ENCODE assay signal across 8 mouse cellular contexts in the genomic region with DNA sequence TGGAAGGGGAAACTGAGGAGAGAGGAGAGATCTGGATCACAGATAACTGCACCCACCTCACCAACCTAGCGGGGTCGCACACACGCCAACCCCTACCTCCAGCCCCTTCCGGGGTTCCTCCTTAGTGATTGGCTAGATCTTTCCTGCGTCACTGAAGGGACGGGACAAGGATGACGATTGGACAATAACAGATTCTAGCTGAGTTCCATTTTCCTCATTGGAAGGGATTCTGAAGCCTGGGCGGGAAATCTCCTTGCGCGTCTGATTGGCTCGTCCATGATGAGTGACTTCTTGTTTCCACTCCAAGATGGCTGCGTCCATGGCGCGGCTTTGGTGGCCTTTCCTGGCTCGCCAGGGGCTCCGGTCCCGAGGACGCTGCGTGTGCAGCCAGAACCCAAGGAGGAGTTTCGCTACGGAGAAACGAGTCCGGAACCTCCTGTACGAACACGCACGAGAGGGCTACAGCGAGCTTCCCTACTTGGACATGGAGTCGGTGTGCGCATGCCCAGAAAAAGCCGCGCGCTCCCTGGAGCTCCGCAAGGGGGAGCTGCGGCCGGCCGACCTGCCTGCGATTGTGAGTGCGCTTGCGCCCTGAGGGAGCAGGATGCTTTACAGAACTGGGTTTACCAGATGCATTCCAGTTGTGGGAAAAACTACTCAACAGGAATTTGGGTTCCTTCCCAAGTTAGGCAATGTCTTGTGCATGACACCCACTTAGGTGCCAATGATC. TPM values are rescaled to one million over a fixed set of nuclear protein-coding genes. Genes with fewer than 3 reads are reported as not detected.
DNase-seq lines count a peak whose midpoint lies in the region; ATAC-seq lines count a peak whose summit lies in the region.

A gene (minus strand): TSS at position 112 of the 730 bp plus-strand sequence.
A gene (plus strand): TSS at position 284 of the 730 bp plus-strand sequence.

- peaks cover 5 to 14% of the 10 kb centered on the region in 2 experiments for H3K4me1 ChIP-seq in heart, embryonic 14.5 days (ENCODE audit: control insufficient read depth in 2 of 2, insufficient read depth in 2 of 2, low read length in 2 of 2)
- H3K4me1 ChIP-seq in liver, embryonic 13.5 days (replicated peaks): peaks cover 27% of the 10 kb centered on the region
- peaks cover 7% of the 10 kb centered on the region; the same call in 1 of the 2 replicates for H3K4me1 ChIP-seq in stomach, embryonic 16.5 days (ENCODE audit: control insufficient read depth, insufficient read depth, low read length)

- ATAC-seq in CD4-positive, CD25-positive, alpha-beta regulatory T cell, adult 4 months: peak; percentile 97
- ATAC-seq in heart, embryonic 14.5 days (ENCODE audit: insufficient number of reproducible peaks, insufficient read depth, low FRiP score, low read depth): peak; percentile 98
- peak; percentile 94 for ATAC-seq in liver, embryonic 13.5 days (ENCODE audit: low read depth)
- peak; percentile 97 for ATAC-seq in stomach, embryonic 16.5 days (ENCODE audit: insufficient read depth, low FRiP score)

- H3K9ac ChIP-seq in heart, embryonic 14.5 days (ENCODE audit: low read length): peak within 1 kb of the TSS; percentile 88
- peak within 1 kb of the TSS; percentile 90 for H3K9ac ChIP-seq in liver, embryonic 13.5 days
- peak within 1 kb of the TSS; percentile 86 for H3K9ac ChIP-seq in stomach, embryonic 16.5 days (ENCODE audit: low read length)

- H3K9me3 ChIP-seq in heart, embryonic 14.5 days (ENCODE audit: control insufficient read depth, low read length): no peaks in the 10 kb centered on the region
- no peaks in the 10 kb centered on the region for H3K9me3 ChIP-seq in liver, embryonic 13.5 days (replicated peaks)
- H3K9me3 ChIP-seq in stomach, embryonic 16.5 days (replicated peaks; ENCODE audit: control insufficient read depth, low read length): no peaks in the 10 kb centered on the region

- peak; percentile 98 for DNase-seq in c-Kit-negative CD71-positive TER-119-positive erythroid progenitor cells, embryonic 14.5 days (ENCODE audit: low read depth, low spot score)
- DNase-seq in fibroblast of lung, adult 2 months (ENCODE audit: low read depth): peak; percentile 98
- DNase-seq in kidney, postnatal 14 days: peak; percentile 97
- peak; percentile 93 for DNase-seq in liver, embryonic 13.5 days
- DNase-seq in neural tube, embryonic 10.5 days (ENCODE audit: extremely low spot score, low spot score): peak; percentile 99

- no peaks in the 10 kb centered on the region for H3K27me3 ChIP-seq in heart, embryonic 14.5 days (ENCODE audit: control insufficient read depth, insufficient read depth, low read length)
- no peaks in the 10 kb centered on the region for H3K27me3 ChIP-seq in liver, embryonic 13.5 days
- no peaks in the 10 kb centered on the region for H3K27me3 ChIP-seq in stomach, embryonic 16.5 days (ENCODE audit: control insufficient read depth, insufficient read depth, low read length)

- peaks cover 56% of the 10 kb centered on the region for H3K36me3 ChIP-seq in heart, embryonic 14.5 days (ENCODE audit: control insufficient read depth, insufficient read depth, low read length)
- peaks cover 55% of the 10 kb centered on the region for H3K36me3 ChIP-seq in liver, embryonic 13.5 days
- H3K36me3 ChIP-seq in stomach, embryonic 16.5 days (ENCODE audit: control insufficient read depth, insufficient read depth, low read length): peaks cover 14% of the 10 kb centered on the region; the same call in 1 of the 2 replicates

- WGBS in heart, embryonic 14.5 days: 0% methylated on average over 39 of the region's 39 CpGs
- under 1% methylated on average over 39 of the region's 39 CpGs for WGBS in liver, embryonic 13.5 days (ENCODE audit: insufficient replicate concordance)
- 0% methylated on average over 39 of the region's 39 CpGs for WGBS in stomach, embryonic 16.5 days

- peak within 1 kb of the TSS; percentile 78 to 91 for H3K27ac ChIP-seq in heart, embryonic 14.5 days (replicated peaks in 1 of 2; ENCODE audit: control insufficient read depth in 1 of 2, insufficient read depth in 1 of 2, low read depth in 2 of 2, low read length in 2 of 2)
- peak within 1 kb of the TSS; percentile 80 for H3K27ac ChIP-seq in liver, embryonic 13.5 days
- H3K27ac ChIP-seq in stomach, embryonic 16.5 days (ENCODE audit: low read length): peak within 1 kb of the TSS; percentile 82

- peak within 1 kb of the TSS; percentile 76 to 96 for H3K4me3 ChIP-seq in heart, embryonic 14.5 days (ENCODE audit: control insufficient read depth in 1 of 2, insufficient read depth in 1 of 2, low read depth in 1 of 2, low read length in 2 of 2)
- H3K4me3 ChIP-seq in liver, embryonic 13.5 days (replicated peaks): peak within 1 kb of the TSS; percentile 87
- H3K4me3 ChIP-seq in stomach, embryonic 16.5 days (replicated peaks; ENCODE audit: low read length): peak within 1 kb of the TSS; percentile 75

- peak within 1 kb of the TSS; percentile 95 for H3K4me2 ChIP-seq in heart, embryonic 14.5 days (ENCODE audit: low read length)
- H3K4me2 ChIP-seq in liver, embryonic 13.5 days: peak within 1 kb of the TSS; percentile 89
- H3K4me2 ChIP-seq in stomach, embryonic 16.5 days (ENCODE audit: low read depth, low read length): peak within 1 kb of the TSS; percentile 79

RNA-seq across cellular contexts. Expression of the first gene that starts in this region (rescaled TPM):
- 10 to 100 TPM; 66.3 to 68.5 TPM for polyA plus RNA-seq in CD4-positive, CD25-positive, alpha-beta regulatory T cell, adult 4 months (2017; shearing (Covaris generic))
- 129 and 135 TPM in 2 replicates for polyA plus RNA-seq in heart, embryonic 14.5 days (2014; fragmentation: Nextera tagmentation; extraction: Ambion mirVana)
- polyA plus RNA-seq in liver, embryonic 13.5 days (2015; fragmentation: Nextera tagmentation; extraction: Ambion mirVana): 106 and 112 TPM in 2 replicates
- polyA plus RNA-seq in stomach, embryonic 16.5 days (2015; fragmentation: Nextera tagmentation; extraction: Ambion mirVana): 117 and 135 TPM in 2 replicates

RNA-seq across cellular contexts. Expression of the second gene that starts in this region (rescaled TPM):
- 10 to 100 TPM in 1 of 2 experiments, 1 to 10 TPM in 1; 8.5 to 11.7 TPM for polyA plus RNA-seq in CD4-positive, CD25-positive, alpha-beta regulatory T cell, adult 4 months (2017; shearing (Covaris generic))
- polyA plus RNA-seq in heart, embryonic 14.5 days (2014; fragmentation: Nextera tagmentation; extraction: Ambion mirVana): 18.8 and 20.3 TPM in 2 replicates
- 16.3 and 17.0 TPM in 2 replicates for polyA plus RNA-seq in liver, embryonic 13.5 days (2015; fragmentation: Nextera tagmentation; extraction: Ambion mirVana)
- polyA plus RNA-seq in stomach, embryonic 16.5 days (2015; fragmentation: Nextera tagmentation; extraction: Ambion mirVana): 22.4 and 22.9 TPM in 2 replicates

Comparison
In these comparisons a context has a peak if more than half of its experiments do, and no peak if none do; other contexts are left out.
1. Peak in every context shown above with its lines: DNase-seq, ATAC-seq, H3K4me3 ChIP-seq and H3K27ac ChIP-seq.